18 mouse cellular contexts compared by ENCODE assay signal in the genomic region with DNA sequence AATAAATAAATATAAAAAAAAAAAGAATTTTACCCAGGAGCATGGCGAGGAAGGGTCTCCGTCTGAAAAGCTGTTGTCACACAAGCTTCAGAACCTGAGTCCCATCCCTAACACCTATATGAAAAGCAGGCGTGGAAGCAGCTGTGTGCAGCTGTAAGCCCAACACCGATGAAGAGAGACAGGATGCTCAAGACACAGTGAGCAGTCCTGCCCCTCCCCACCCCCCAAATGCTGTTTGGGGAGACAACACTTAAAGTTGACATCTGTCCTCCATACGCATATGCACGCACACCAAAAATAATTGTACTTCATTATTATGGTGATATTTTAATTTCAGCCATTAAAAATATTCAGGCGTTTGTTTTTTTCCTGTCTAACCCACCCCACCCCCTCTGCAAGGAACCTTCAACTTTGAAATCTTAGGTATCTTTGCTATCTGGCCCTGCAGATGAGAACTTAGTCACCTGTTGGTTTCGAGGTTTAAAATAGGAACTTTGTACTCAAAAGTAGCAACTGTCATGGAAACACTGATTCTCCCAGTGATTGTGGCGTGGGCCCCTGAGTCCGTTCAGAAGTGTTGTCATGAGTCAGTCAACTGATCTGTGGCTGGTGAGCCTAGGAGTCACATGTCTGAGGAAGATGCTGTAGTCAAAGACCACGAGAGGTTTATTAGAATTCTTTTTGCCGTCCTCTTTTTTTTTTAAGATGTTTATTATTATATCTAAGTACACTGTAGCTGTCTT.
"Had no signal": no experiment of that assay in that cellular context is flagged by ENCODE, and none has a peak within 500 bp of the region (broad histone marks: within the 10 kb centered on the region; RNA-seq: fewer than 3 reads in every experiment).

No protein-coding gene starts in this region.

- H3K27ac ChIP-seq: kidney, postnatal 0 days; layer of hippocampus, adult 2 months; limb, embryonic 10.5 days; limb, embryonic 13.5 days; liver, embryonic 12.5 days; liver, embryonic 15.5 days; lung, embryonic 15.5 days; stomach, embryonic 15.5 days had no signal

- DNase-seq: kidney, postnatal 25 days; layer of hippocampus, adult 9-11 months; liver; lung, adult 18-20 months; lung, postnatal 10 days; lung, postnatal 36 days; midbrain, embryonic 14.5 days; thymus, postnatal 36 days had no signal

- H3K9ac ChIP-seq: limb, embryonic 13.5 days; liver, embryonic 12.5 days; liver, embryonic 15.5 days; lung, embryonic 15.5 days; stomach, embryonic 15.5 days had no signal

- H3K27me3 ChIP-seq: limb, embryonic 13.5 days; liver, embryonic 12.5 days; liver, embryonic 15.5 days; lung, embryonic 15.5 days; stomach, embryonic 15.5 days had no signal

- H3K4me1 ChIP-seq: limb, embryonic 10.5 days; limb, embryonic 13.5 days; liver, embryonic 12.5 days; liver, embryonic 15.5 days; lung, embryonic 15.5 days; megakaryocyte, embryonic 14.5 days; stomach, embryonic 15.5 days had no signal

- H3K9me3 ChIP-seq: limb, embryonic 10.5 days; limb, embryonic 13.5 days; liver, embryonic 12.5 days; liver, embryonic 15.5 days; lung, embryonic 15.5 days; stomach, embryonic 15.5 days had no signal

- ATAC-seq: liver, embryonic 12.5 days had no signal

- H3K4me2 ChIP-seq: limb, embryonic 13.5 days; liver, embryonic 12.5 days; liver, embryonic 15.5 days; lung, embryonic 15.5 days; midbrain, embryonic 11.5 days; stomach, embryonic 15.5 days had no signal

- H3K36me3 ChIP-seq: limb, embryonic 10.5 days; limb, embryonic 13.5 days; liver, embryonic 12.5 days; liver, embryonic 15.5 days; lung, embryonic 15.5 days; stomach, embryonic 15.5 days had no signal

- H3K4me3 ChIP-seq: layer of hippocampus, adult 2 months; limb, embryonic 10.5 days; limb, embryonic 13.5 days; liver, embryonic 12.5 days; liver, embryonic 15.5 days; lung, embryonic 15.5 days; megakaryocyte, embryonic 14.5 days; stomach, embryonic 15.5 days had no signal
